Mouse (Mus musculus): ENCODE measurements around the gene Cbx7. TPM values are rescaled to one million over a fixed set of nuclear protein-coding genes. Genes with fewer than 3 reads are reported as not detected.
"Not testable (repeated sequence)": the region's sequence is repeated elsewhere in the genome, so short reads cannot be mapped to it uniquely, and the experiment has no call there.

The Cbx7 gene
- polyA plus RNA-seq, 1 experiment from 2014 or later = 4.2 TPM

- ATAC-seq (ENCODE audit: low FRiP score) = no peak
- Histone ChIP-seq H3K36me3 (no peaks in the 10 kb centered on the region), H3K4me1 (no peaks in the 10 kb centered on the region), H3K27me3 (0 out of 2 replicates have a peak, but pooled peaks cover 3% of the 10 kb centered on the region), H3K9ac (no peak overlapping the region), H3K9me3 (replicated peaks) (no peaks in the 10 kb centered on the region), H3K4me2 (replicated peaks) (no peak overlapping the region), H3K27ac (no peak overlapping the region), H3K4me3 (no peak overlapping the region)
- 67% methylated on average over 6 of the region's 6 CpGs for WGBS
Observed at GRCm38 (mm10) chr15:79942541-79942940, 28.4 kb downstream of the Cbx7 start.

GRCm38 (mm10) chr15:79940932-79941331, 30.0 kb downstream of the Cbx7 start:
- Histone ChIP-seq H3K9ac (no peak overlapping the region), H3K4me1 (no peaks in the 10 kb centered on the region), H3K4me2 (replicated peaks) (no peak overlapping the region), H3K4me3 (no peak overlapping the region), H3K36me3 (no peaks in the 10 kb centered on the region), H3K9me3 (replicated peaks) (no peaks in the 10 kb centered on the region), H3K27ac (no peak overlapping the region), H3K27me3 (0 out of 2 replicates have a peak, but pooled peaks cover 3% of the 10 kb centered on the region)
- ATAC-seq (ENCODE audit: low FRiP score) = no peak
- 24% methylated on average over 8 of the region's 8 CpGs for WGBS

GRCm38 (mm10) chr15:79939913-79940312, 31.0 kb downstream of the Cbx7 start:
- H3K4me1 ChIP-seq = peaks cover 5% of the 10 kb centered on the region; the same call in 1 of the 2 replicates
- ATAC-seq (ENCODE audit: low FRiP score) = no peak
- WGBS = 89% methylated on average over 16 of the region's 16 CpGs

GRCm38 (mm10) chr15:79939501-79939900, 31.4 kb downstream of the Cbx7 start:
- not testable (repeated sequence) for H3K4me3 ChIP-seq; H3K4me1 ChIP-seq; H3K36me3 ChIP-seq; H3K9ac ChIP-seq; ATAC-seq (ENCODE audit: low FRiP score); H3K4me2 ChIP-seq (replicated peaks); H3K27ac ChIP-seq; H3K9me3 ChIP-seq (replicated peaks)
- H3K27me3 ChIP-seq = peaks cover 10% of the 10 kb centered on the region; the same call in 1 of the 2 replicates
- WGBS = 83% methylated on average over 5 of the region's 7 CpGs

More at GRCm38 (mm10) chr15:79939913-79940312, 31.0 kb downstream of the Cbx7 start:
- Histone ChIP-seq H3K27me3 (peaks cover 8% of the 10 kb centered on the region; the same call in 1 of the 2 replicates), H3K9ac (no peak overlapping the region), H3K27ac (no peak overlapping the region), H3K9me3 (replicated peaks) (no peaks in the 10 kb centered on the region), H3K4me2 (replicated peaks) (no peak overlapping the region), H3K4me3 (no peak overlapping the region), H3K36me3 (no peaks in the 10 kb centered on the region)

GRCm38 (mm10) chr15:79939020-79939419, 31.9 kb downstream of the Cbx7 start:
- Histone ChIP-seq H3K4me1 (peaks cover 10% of the 10 kb centered on the region), H3K4me2 (replicated peaks) (no peak overlapping the region), H3K27ac (no peak overlapping the region), H3K4me3 (no peak overlapping the region), H3K9me3 (replicated peaks) (no peaks in the 10 kb centered on the region), H3K9ac (no peak overlapping the region), H3K27me3 (peaks cover 10% of the 10 kb centered on the region; the same call in 1 of the 2 replicates), H3K36me3 (no peaks in the 10 kb centered on the region)
- 89% methylated on average over 12 of the region's 12 CpGs for WGBS
- no peak for ATAC-seq (ENCODE audit: low FRiP score)

GRCm38 (mm10) chr15:79936374-79936751, 34.6 kb downstream of the Cbx7 start:
- 69% methylated on average over 7 of the region's 7 CpGs for WGBS
- Histone ChIP-seq H3K4me3 (no peak overlapping the region), H3K27me3 (peaks cover 35% of the 10 kb centered on the region)

GRCm38 (mm10) chr15:79935654-79936373, 35.1 kb downstream of the Cbx7 start:
- no peak overlapping the region for H3K9ac ChIP-seq
- no peak overlapping the region for H3K4me3 ChIP-seq
- no peaks in the 10 kb centered on the region for H3K9me3 ChIP-seq (replicated peaks)
- WGBS = 27% methylated on average over 9 of the region's 9 CpGs
- no peak overlapping the region for H3K4me2 ChIP-seq (replicated peaks)
- ATAC-seq (ENCODE audit: low FRiP score) = no peak
- H3K36me3 ChIP-seq = no peaks in the 10 kb centered on the region
- peaks cover 41% of the 10 kb centered on the region for H3K27me3 ChIP-seq
- H3K4me1 ChIP-seq = peaks cover 22% of the 10 kb centered on the region
- H3K27ac ChIP-seq = no peak overlapping the region

More at GRCm38 (mm10) chr15:79936374-79936751, 34.6 kb downstream of the Cbx7 start:
- Histone ChIP-seq H3K27ac (no peak overlapping the region), H3K4me2 (replicated peaks) (no peak overlapping the region), H3K36me3 (no peaks in the 10 kb centered on the region), H3K9me3 (replicated peaks) (no peaks in the 10 kb centered on the region), H3K9ac (no peak overlapping the region), H3K4me1 (peaks cover 22% of the 10 kb centered on the region)
- ATAC-seq (ENCODE audit: low FRiP score) = no peak

- Histone ChIP-seq H3K9ac (no peak overlapping the region), H3K36me3 (no peaks in the 10 kb centered on the region), H3K27me3 (peaks cover 48% of the 10 kb centered on the region), H3K4me1 (peaks cover 22% of the 10 kb centered on the region), H3K27ac (no peak overlapping the region), H3K4me2 (replicated peaks) (peak overlapping the region; percentile 82), H3K4me3 (no peak overlapping the region), H3K9me3 (replicated peaks) (no peaks in the 10 kb centered on the region)
- 2% methylated on average over 10 of the region's 10 CpGs for WGBS
- no peak for ATAC-seq (ENCODE audit: low FRiP score)
Observed at GRCm38 (mm10) chr15:79934776-79935175, 36.1 kb downstream of the Cbx7 start.

- H3K27me3 ChIP-seq = peaks cover 53% of the 10 kb centered on the region
- H3K4me1 ChIP-seq = peaks cover 22% of the 10 kb centered on the region
- peak overlapping the region; percentile 82 for H3K4me2 ChIP-seq (replicated peaks)
- peak overlapping the region; percentile 27; the same call in 1 of the 2 replicates for H3K9ac ChIP-seq
- no peaks in the 10 kb centered on the region for H3K36me3 ChIP-seq
- H3K9me3 ChIP-seq (replicated peaks) = no peaks in the 10 kb centered on the region
- no peak overlapping the region for H3K27ac ChIP-seq
- H3K4me3 ChIP-seq = peak overlapping the region; percentile 12; the same call in 1 of the 2 replicates
- WGBS = under 1% methylated on average over 22 of the region's 22 CpGs
- ATAC-seq (ENCODE audit: low FRiP score) = 0 out of 2 replicates have a peak, but pooled peaks have one; percentile 52
Observed at GRCm38 (mm10) chr15:79933670-79934514, 37.0 kb downstream of the Cbx7 start.

GRCm38 (mm10) chr15:79933052-79933669, 37.8 kb downstream of the Cbx7 start:
- Histone ChIP-seq H3K9me3 (replicated peaks) (no peaks in the 10 kb centered on the region), H3K27me3 (peaks cover 53% of the 10 kb centered on the region), H3K36me3 (no peaks in the 10 kb centered on the region), H3K4me1 (peaks cover 24% of the 10 kb centered on the region), H3K9ac (no peak overlapping the region), H3K27ac (no peak overlapping the region), H3K4me3 (peak overlapping the region; percentile 62), H3K4me2 (replicated peaks) (peak overlapping the region; percentile 82)
- peak; percentile 38; the same call in 1 of the 2 replicates for ATAC-seq (ENCODE audit: low FRiP score)
- 4% methylated on average over 22 of the region's 22 CpGs for WGBS

GRCm38 (mm10) chr15:79932323-79932987, 38.5 kb downstream of the Cbx7 start:
- Histone ChIP-seq H3K36me3 (no peaks in the 10 kb centered on the region), H3K9ac (peak overlapping the region; percentile 69), H3K27me3 (peaks cover 50% of the 10 kb centered on the region), H3K9me3 (replicated peaks) (no peaks in the 10 kb centered on the region), H3K4me2 (replicated peaks) (peak overlapping the region; percentile 82), H3K4me3 (peak overlapping the region; percentile 62), H3K27ac (no peak overlapping the region), H3K4me1 (peaks cover 30% of the 10 kb centered on the region)
- ATAC-seq (ENCODE audit: low FRiP score) = peak; percentile 53
- WGBS = under 1% methylated on average over 51 of the region's 62 CpGs

Data from hindbrain, embryonic 12.5 days (tissue).